Mouse (Mus musculus): ENCODE measurements around the gene E130308A19Rik. TPM values are rescaled to one million over a fixed set of nuclear protein-coding genes. Genes with fewer than 3 reads are reported as not detected.

E130308A19Rik gene
- polyA plus RNA-seq, 1 experiment from 2014 or later, result 30.5 TPM

DNA sequence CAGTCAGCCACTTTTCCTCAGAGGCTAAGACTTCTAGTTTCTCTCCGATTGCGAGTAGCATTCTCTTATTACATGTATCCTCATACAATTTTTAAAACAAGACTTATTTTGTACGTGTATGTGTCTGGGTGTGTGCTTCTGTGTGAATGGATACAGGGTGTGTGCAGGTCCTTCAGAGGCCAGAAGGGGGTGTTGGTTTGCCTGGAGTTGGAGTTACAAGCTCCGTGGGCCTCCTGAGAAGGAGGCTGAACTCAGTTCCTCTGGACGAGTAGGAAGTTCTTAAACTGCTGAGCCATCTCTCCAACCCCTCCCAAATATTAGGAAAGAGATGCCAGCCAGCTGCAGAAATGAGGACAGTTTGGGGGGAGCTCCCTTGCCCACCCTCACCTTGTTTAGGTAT, 182.4 kb downstream of the E130308A19Rik start:
- Histone ChIP-seq H3K36me3 (ENCODE audit: control insufficient read depth, insufficient read depth, low read length) (no peaks in the 10 kb centered on the region), H3K4me3 (ENCODE audit: low read depth, low read length) (no peak overlapping the region), H3K27ac (ENCODE audit: low read depth, low read length) (no peak overlapping the region), H3K27me3 (ENCODE audit: control insufficient read depth, insufficient read depth, low read length) (no peaks in the 10 kb centered on the region), H3K4me1 (ENCODE audit: control insufficient read depth, insufficient read depth, low read length) (peaks cover 5% of the 10 kb centered on the region), H3K9me3 (replicated peaks; ENCODE audit: control insufficient read depth, low read length) (no peaks in the 10 kb centered on the region), H3K4me2 (no peak overlapping the region), H3K9ac (ENCODE audit: low read depth, low read length) (no peak overlapping the region)
- WGBS (ENCODE audit: insufficient replicate concordance), result 73% methylated on average over 5 of the region's 5 CpGs
- ATAC-seq (replicated peaks; ENCODE audit: insufficient number of reproducible peaks, low FRiP score, low TSS enrichment), result no peak

Other genes starting within 250 kb of the E130308A19Rik start
- gene Susd1, start 187.6 kb upstream of the E130308A19Rik start, polyA plus RNA-seq (2014; fragmentation: Nextera tagmentation; extraction: Ambion mirVana), result 5.4 and 7.0 TPM in 2 replicates
- 48.4 and 51.3 TPM in 2 replicates for gene Ptbp3, start 76.8 kb upstream of the E130308A19Rik start, polyA plus RNA-seq (2014; fragmentation: Nextera tagmentation; extraction: Ambion mirVana)
- 30.8 and 34.2 TPM in 2 replicates for gene Hsdl2, start 44.6 kb upstream of the E130308A19Rik start, polyA plus RNA-seq (2014; fragmentation: Nextera tagmentation; extraction: Ambion mirVana)
- gene Inip, start 175.4 kb downstream of the E130308A19Rik start, polyA plus RNA-seq (2014; fragmentation: Nextera tagmentation; extraction: Ambion mirVana), result 49.4 and 50.4 TPM in 2 replicates
- 4.9 and 5.7 TPM in 2 replicates for gene Snx30, start 179.6 kb downstream of the E130308A19Rik start, polyA plus RNA-seq (2014; fragmentation: Nextera tagmentation; extraction: Ambion mirVana)

Measured in heart, embryonic 11.5 days (tissue).